Comparison of ENCODE assay signal across 24 mouse cellular contexts in the genomic region with DNA sequence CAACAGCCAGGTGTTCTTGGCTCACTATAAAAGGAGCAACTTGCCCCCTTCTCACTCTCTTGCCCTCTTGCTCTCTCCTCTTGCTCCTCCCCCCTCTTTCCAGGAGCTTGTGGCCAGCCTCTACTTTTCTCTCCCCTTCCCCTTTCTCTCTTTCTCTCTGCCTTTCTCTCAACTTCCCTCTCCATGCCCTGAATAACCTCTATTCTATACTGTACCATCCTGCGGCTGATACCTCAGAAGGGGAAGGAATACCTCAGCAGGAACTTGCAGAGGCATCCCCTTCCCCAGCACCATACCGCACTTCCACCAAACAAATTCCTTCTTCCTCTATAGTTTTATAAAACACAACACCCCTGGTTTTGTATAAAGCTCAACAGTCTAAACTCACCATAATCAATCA. TPM values are rescaled to one million over a fixed set of nuclear protein-coding genes. Genes with fewer than 3 reads are reported as not detected.
"Had no signal": no experiment of that assay in that cellular context is flagged by ENCODE, and none has a peak within 500 bp of the region (broad histone marks: within the 10 kb centered on the region; RNA-seq: fewer than 3 reads in every experiment).

No protein-coding gene starts in this region.

- H3K4me1 ChIP-seq: midbrain, embryonic 10.5 days; midbrain, embryonic 12.5 days; neural tube, embryonic 12.5 days had no signal

- H3K36me3 ChIP-seq: midbrain, embryonic 10.5 days; midbrain, embryonic 12.5 days; neural tube, embryonic 12.5 days had no signal

- DNase-seq: lung, adult 18-20 months; lung, embryonic 14.5 days; lung, postnatal 10 days; lung, postnatal 4 days; midbrain, embryonic 14.5 days; right cerebral cortex, postnatal 14 days; spleen, adult 18-20 months; thymus, adult 18-20 months; thymus, postnatal 14 days; thymus, postnatal 36 days had no signal

- H3K27me3 ChIP-seq: midbrain, embryonic 12.5 days; neural tube, embryonic 12.5 days had no signal

- H3K4me2 ChIP-seq: lung, embryonic 14.5 days; midbrain, embryonic 12.5 days; neural tube, embryonic 12.5 days had no signal

- ATAC-seq: midbrain, embryonic 16.5 days had no signal

- H3K9me3 ChIP-seq: midbrain, embryonic 10.5 days; midbrain, embryonic 12.5 days; neural tube, embryonic 12.5 days had no signal

- H3K9ac ChIP-seq: liver, embryonic 14.5 days; lung, embryonic 14.5 days; midbrain, embryonic 12.5 days; neural tube, embryonic 12.5 days had no signal

- H3K27ac ChIP-seq: liver, embryonic 14.5 days; midbrain, embryonic 10.5 days; midbrain, embryonic 12.5 days; neural tube, embryonic 12.5 days had no signal

- H3K4me3 ChIP-seq: midbrain, embryonic 10.5 days; midbrain, embryonic 12.5 days; neural tube, embryonic 12.5 days had no signal

RNA-seq across cellular contexts. Expression of a gene that starts 12.4 kb away (rescaled TPM):
- polyA plus RNA-seq: lung, embryonic 14.5 days; lung, embryonic 16.5 days; midbrain, embryonic 10.5 days; midbrain, embryonic 12.5 days; midbrain, embryonic 16.5 days; neural tube, embryonic 12.5 days; neural tube, embryonic 14.5 days; stomach, embryonic 14.5 days; stomach, embryonic 16.5 days had no signal

RNA-seq across cellular contexts. Expression of a gene that starts 26.3 kb away (rescaled TPM):
- polyA plus RNA-seq: lung, embryonic 14.5 days; midbrain, embryonic 14.5 days; midbrain, embryonic 16.5 days; neural tube, embryonic 12.5 days; neural tube, embryonic 14.5 days had no signal

RNA-seq across cellular contexts. Expression of a gene that starts 52.9 kb away (rescaled TPM):
- total RNA-seq: megakaryocyte-erythroid progenitor cell, adult 5-6 weeks; neutrophil, adult 5-6 weeks had no signal
- polyA plus RNA-seq: liver, embryonic 14.5 days; liver, embryonic 16.5 days; midbrain, embryonic 10.5 days; midbrain, embryonic 12.5 days; midbrain, embryonic 14.5 days; midbrain, embryonic 16.5 days; neural tube, embryonic 12.5 days; neural tube, embryonic 14.5 days; stomach, embryonic 14.5 days; stomach, embryonic 16.5 days; thymus, postnatal 0 days; urinary bladder, adult 2 months had no signal

RNA-seq across cellular contexts. Expression of a gene that starts 58.3 kb away (rescaled TPM):
- polyA plus RNA-seq: midbrain, embryonic 14.5 days; midbrain, embryonic 16.5 days; neural tube, embryonic 14.5 days; stomach, embryonic 14.5 days had no signal
